Mouse (Mus musculus) cerebellum, postnatal 25 days (tissue): ENCODE measurements at regions not wholly inside any gene's neighbourhood (a gene's known extent, or its start where the extent isn't known, plus 50 kb on each side); places are given as distances from the start of the nearest gene placed in this dataset.

Source experiments
- DNase-seq, 2 experiments: peaks; one replicate each; pipeline ENCODE4 v3.0.0; 2021; ENCODE audit warnings: mixed read lengths in 2 of 2

- peak; percentile 71 to 88 for DNase-seq
Observed at GRCm38 (mm10) chr13:53783492-53783891, 272.0 kb downstream of the Drd1 start.

GRCm38 (mm10) chr13:53779150-53779549 is 276.4 kb downstream of the Drd1 start:
- peak; percentile 44 to 73 for DNase-seq

- peak in 1 of 2 experiments; percentile 15 for DNase-seq
Observed at GRCm38 (mm10) chr13:53776421-53776820, 279.1 kb downstream of the Drd1 start.

GRCm38 (mm10) chr13:53775687-53776086 is 279.8 kb downstream of the Drd1 start:
- peak; percentile 15 to 62 for DNase-seq

- DNase-seq = peak; percentile 65 to 76
Observed at GRCm38 (mm10) chr13:53764613-53765243, 290.8 kb downstream of the Drd1 start.

- DNase-seq = no peak
Observed at GRCm38 (mm10) chr13:53757576-53758237, 284.8 kb upstream of the Msx2 start.

- DNase-seq = no peak
Observed at GRCm38 (mm10) chr13:53756970-53757530, 284.2 kb upstream of the Msx2 start.

GRCm38 (mm10) chr13:53755046-53755615 is 282.3 kb upstream of the Msx2 start:
- DNase-seq = no peak

GRCm38 (mm10) chr13:53753049-53753448 is 280.2 kb upstream of the Msx2 start:
- DNase-seq = no peak

GRCm38 (mm10) chr13:53740981-53741380 is 268.1 kb upstream of the Msx2 start:
- DNase-seq = no peak

- no peak for DNase-seq
Observed at GRCm38 (mm10) chr13:53739127-53739526, 266.3 kb upstream of the Msx2 start.

- DNase-seq = no peak
Observed at GRCm38 (mm10) chr13:53734944-53735343, 262.1 kb upstream of the Msx2 start.

- DNase-seq = no peak
Observed at GRCm38 (mm10) chr13:53730259-53730902, 257.5 kb upstream of the Msx2 start.

GRCm38 (mm10) chr13:53729848-53730247 is 257.0 kb upstream of the Msx2 start:
- DNase-seq = no peak

- DNase-seq = no peak
Observed at GRCm38 (mm10) chr13:53726031-53726430, 253.2 kb upstream of the Msx2 start.

- no peak for DNase-seq
Observed at GRCm38 (mm10) chr13:53722881-53723280, 250.0 kb upstream of the Msx2 start.

- DNase-seq = no peak
Observed at GRCm38 (mm10) chr13:53721038-53721463, 248.2 kb upstream of the Msx2 start.

- DNase-seq = no peak
Observed at GRCm38 (mm10) chr13:53717582-53717981, 244.7 kb upstream of the Msx2 start.

GRCm38 (mm10) chr13:53717086-53717485 is 244.2 kb upstream of the Msx2 start:
- no peak for DNase-seq

GRCm38 (mm10) chr13:53709062-53709461 is 236.2 kb upstream of the Msx2 start:
- DNase-seq = no peak

GRCm38 (mm10) chr13:53707548-53707947 is 234.7 kb upstream of the Msx2 start:
- DNase-seq = no peak

GRCm38 (mm10) chr13:53704104-53704503 is 231.2 kb upstream of the Msx2 start:
- no peak for DNase-seq

- no peak for DNase-seq
Observed at GRCm38 (mm10) chr13:53700236-53700635, 227.4 kb upstream of the Msx2 start.
